Mouse (Mus musculus) forebrain, embryonic 16.5 days (tissue): ENCODE measurements at regions not wholly inside any gene's neighbourhood (a gene's known extent, or its start where the extent isn't known, plus 50 kb on each side); places are given as distances from the start of the nearest gene placed in this dataset.

ENCODE experiments used
- ATAC-seq: fragments of 200-750 bp; cut with Nextera tagmentation; 2 replicates; pipeline ENCODE4 v1.8.0; 2017; ENCODE audit warnings: mild to moderate bottlenecking, moderate library complexity
- H3K27ac ChIP-seq: fragments of 300-500 bp; sonication (generic); 2 replicates; pipeline ENCODE4 v1.5.1; 2014; ENCODE audit warnings: low read length, control low read depth
- H3K27me3 ChIP-seq: fragments of 300-500 bp; sonication (generic); replicated peaks from 2 replicates; pipeline ENCODE4 v1.6.1; 2014; ENCODE audit warnings: low read length; ENCODE audit not compliant: control insufficient read depth, insufficient read depth
- H3K36me3 ChIP-seq: fragments of 300-500 bp; sonication (generic); 2 replicates; pipeline ENCODE4 v1.6.1; 2014; ENCODE audit not compliant: control insufficient read depth, insufficient read depth
- H3K4me1 ChIP-seq: fragments of 300-500 bp; sonication (generic); replicated peaks from 2 replicates; pipeline ENCODE4 v1.6.1; 2014; ENCODE audit warnings: low read length; ENCODE audit not compliant: control insufficient read depth, insufficient read depth
- H3K4me2 ChIP-seq: fragments of 300-500 bp; sonication (generic); 2 replicates; pipeline ENCODE4 v1.6.1; 2014; ENCODE audit warnings: mild to moderate bottlenecking, low read length, control low read depth
- H3K4me3 ChIP-seq: fragments of 300-500 bp; sonication (generic); replicated peaks from 2 replicates; pipeline ENCODE4 v1.5.1; 2014; ENCODE audit warnings: mild to moderate bottlenecking, low read length, control low read depth
- H3K9ac ChIP-seq: fragments of 300-500 bp; sonication (generic); replicated peaks from 2 replicates; pipeline ENCODE4 v1.6.1; 2014; ENCODE audit warnings: low read depth, low read length, control low read depth
- H3K9me3 ChIP-seq: fragments of 300-500 bp; sonication (generic); 2 replicates; pipeline ENCODE4 v1.6.1; 2016; ENCODE audit warnings: low read length; ENCODE audit not compliant: control insufficient read depth
- WGBS: fragments of 180-500 bp; shearing (Covaris S2); extraction: QIAGEN DNeasy Blood & Tissue Kit; methylation state at CpG from one replicate; pipeline ENCODE4 v1.1.7; 2014; 5-methylcytosine and 5-hydroxymethylcytosine counted together

- Histone ChIP-seq H3K4me1 (no peaks in the 10 kb centered on the region), H3K4me3 (no peak overlapping the region), H3K27me3 (no peaks in the 10 kb centered on the region), H3K9me3 (no peaks in the 10 kb centered on the region), H3K27ac (no peak overlapping the region), H3K4me2 (no peak overlapping the region), H3K36me3 (no peaks in the 10 kb centered on the region), H3K9ac (no peak overlapping the region)
- WGBS: 80% methylated on average over 1 of the region's 1 CpGs
- no peak for ATAC-seq
Observed at GRCm38 (mm10) chr4:17629367-17629766, 1975.9 kb upstream of the Gm12353 start.

DNA sequence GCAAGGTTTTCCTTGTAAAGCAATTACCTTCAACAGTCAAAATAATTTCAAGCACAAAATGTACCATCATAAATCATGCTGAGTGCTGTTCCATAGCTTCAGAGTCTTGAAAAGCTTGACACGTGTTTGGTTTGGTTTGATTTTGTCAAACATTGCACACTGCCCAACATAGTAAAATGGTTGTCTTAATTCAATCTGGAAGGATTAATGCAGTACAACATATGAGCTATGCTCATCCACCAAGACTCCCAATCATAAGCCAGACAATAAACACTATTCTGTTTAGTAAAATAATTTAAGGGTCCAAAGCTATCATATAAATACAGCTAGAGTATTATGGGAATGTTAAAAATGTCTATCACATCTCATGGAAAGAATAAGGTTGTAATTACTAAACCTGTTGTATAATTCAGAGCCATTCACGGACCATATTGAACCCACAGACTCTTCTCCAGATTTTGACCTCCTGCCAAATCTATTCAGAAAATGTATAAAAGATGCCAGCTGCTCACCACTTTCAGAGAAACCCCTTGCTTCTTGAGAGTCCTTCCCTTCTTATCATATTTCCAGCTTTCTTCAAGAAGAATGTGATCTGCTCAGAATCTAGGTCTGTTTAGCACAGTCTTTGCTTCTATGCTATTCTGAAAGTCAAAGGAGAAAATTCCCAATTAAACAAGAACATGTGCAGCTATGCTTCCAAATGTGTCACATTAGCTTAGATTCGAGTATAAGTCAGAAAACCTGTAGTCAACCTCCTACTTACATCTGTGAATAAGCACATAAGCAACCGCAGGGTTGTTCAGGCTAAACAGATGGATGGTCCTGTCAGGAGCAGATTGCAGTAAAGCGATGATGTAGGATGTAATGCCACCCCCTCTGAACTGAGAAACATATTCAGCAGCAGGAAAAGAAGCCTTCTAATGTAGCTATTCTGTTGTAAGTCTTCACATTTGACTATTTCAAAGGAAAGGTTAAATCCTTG is 1969.4 kb upstream of the Gm12353 start:
- Histone ChIP-seq H3K4me3 (no peak overlapping the region), H3K27me3 (no peaks in the 10 kb centered on the region), H3K4me2 (no peak overlapping the region), H3K27ac (peak overlapping the region; percentile 11), H3K9me3 (no peaks in the 10 kb centered on the region), H3K36me3 (no peaks in the 10 kb centered on the region), H3K4me1 (0 out of 2 replicates have a peak, but pooled peaks cover 3% of the 10 kb centered on the region), H3K9ac (no peak overlapping the region)
- 35% methylated on average over 5 of the region's 5 CpGs for WGBS
- ATAC-seq: peak; percentile 90

GRCm38 (mm10) chr4:17646712-17647111 is 1958.5 kb upstream of the Gm12353 start:
- H3K27ac ChIP-seq: no peak overlapping the region
- H3K4me3 ChIP-seq: no peak overlapping the region
- H3K4me1 ChIP-seq: no peaks in the 10 kb centered on the region
- no peaks in the 10 kb centered on the region for H3K27me3 ChIP-seq
- ATAC-seq: no peak
- no peak overlapping the region for H3K9ac ChIP-seq
- H3K4me2 ChIP-seq: no peak overlapping the region
- H3K9me3 ChIP-seq: 0 out of 2 replicates have a peak, but pooled peaks cover 2% of the 10 kb centered on the region
- H3K36me3 ChIP-seq: no peaks in the 10 kb centered on the region

- Histone ChIP-seq H3K9ac (no peak overlapping the region), H3K36me3 (no peaks in the 10 kb centered on the region), H3K4me3 (no peak overlapping the region), H3K27ac (no peak overlapping the region), H3K4me1 (no peaks in the 10 kb centered on the region), H3K27me3 (no peaks in the 10 kb centered on the region), H3K4me2 (no peak overlapping the region), H3K9me3 (0 out of 2 replicates have a peak, but pooled peaks cover 2% of the 10 kb centered on the region)
- ATAC-seq: no peak
- WGBS: 96% methylated on average over 2 of the region's 2 CpGs
Observed at GRCm38 (mm10) chr4:17649350-17649749, 1955.9 kb upstream of the Gm12353 start.

GRCm38 (mm10) chr4:17653551-17653950 is 1951.7 kb upstream of the Gm12353 start:
- H3K36me3 ChIP-seq: no peaks in the 10 kb centered on the region
- no peak for ATAC-seq
- H3K4me2 ChIP-seq: no peak overlapping the region
- no peaks in the 10 kb centered on the region for H3K27me3 ChIP-seq
- no peak overlapping the region for H3K9ac ChIP-seq
- no peaks in the 10 kb centered on the region for H3K4me1 ChIP-seq
- H3K27ac ChIP-seq: no peak overlapping the region
- 0 out of 2 replicates have a peak, but pooled peaks cover 2% of the 10 kb centered on the region for H3K9me3 ChIP-seq
- no peak overlapping the region for H3K4me3 ChIP-seq

GRCm38 (mm10) chr4:17667267-17667850 is 1937.9 kb upstream of the Gm12353 start:
- no peak overlapping the region for H3K4me2 ChIP-seq
- H3K4me3 ChIP-seq: no peak overlapping the region
- no peaks in the 10 kb centered on the region for H3K27me3 ChIP-seq
- H3K36me3 ChIP-seq: no peaks in the 10 kb centered on the region
- 88% methylated on average over 1 of the region's 1 CpGs for WGBS
- H3K9ac ChIP-seq: no peak overlapping the region
- no peak for ATAC-seq
- H3K4me1 ChIP-seq: no peaks in the 10 kb centered on the region
- no peaks in the 10 kb centered on the region for H3K9me3 ChIP-seq
- no peak overlapping the region for H3K27ac ChIP-seq
